Mouse (Mus musculus) cerebellum, postnatal 4 days (tissue): ENCODE measurements at regions not wholly inside any gene's neighbourhood (a gene's known extent, or its start where the extent isn't known, plus 50 kb on each side); places are given as distances from the start of the nearest gene placed in this dataset.
A peak's percentile ranks its signal among the peaks of the same experiment; 100 is the strongest.

ENCODE experiments used
- DNase-seq, 2 experiments: peaks; one replicate each; pipeline ENCODE4 v3.0.0; 2022; ENCODE audit warnings: low spot score in 2 of 2, mixed read lengths in 1 of 2

- DNase-seq = no peak
These were observed 753.0 kb upstream of the Jmjd1c start for GRCm38 (mm10) chr10:66342823-66343350.

GRCm38 (mm10) chr10:66348398-66348797 lies 747.5 kb upstream of the Jmjd1c start:
- no peak for DNase-seq

- no peak for DNase-seq
These were observed 744.9 kb upstream of the Jmjd1c start for GRCm38 (mm10) chr10:66351036-66351435.

- DNase-seq = no peak
These were observed 741.9 kb upstream of the Jmjd1c start for GRCm38 (mm10) chr10:66354072-66354471.

GRCm38 (mm10) chr10:66354986-66355385 lies 740.9 kb upstream of the Jmjd1c start:
- DNase-seq = no peak

- peak in 1 of 2 experiments; percentile 76 for DNase-seq
These were observed 738.2 kb upstream of the Jmjd1c start for GRCm38 (mm10) chr10:66357736-66358135.

- DNase-seq = peak in 1 of 2 experiments; percentile 30
These were observed 725.8 kb upstream of the Jmjd1c start for GRCm38 (mm10) chr10:66370096-66370495.

- DNase-seq = no peak
These were observed 724.2 kb upstream of the Jmjd1c start for GRCm38 (mm10) chr10:66371756-66372155.
